In the genomic region with DNA sequence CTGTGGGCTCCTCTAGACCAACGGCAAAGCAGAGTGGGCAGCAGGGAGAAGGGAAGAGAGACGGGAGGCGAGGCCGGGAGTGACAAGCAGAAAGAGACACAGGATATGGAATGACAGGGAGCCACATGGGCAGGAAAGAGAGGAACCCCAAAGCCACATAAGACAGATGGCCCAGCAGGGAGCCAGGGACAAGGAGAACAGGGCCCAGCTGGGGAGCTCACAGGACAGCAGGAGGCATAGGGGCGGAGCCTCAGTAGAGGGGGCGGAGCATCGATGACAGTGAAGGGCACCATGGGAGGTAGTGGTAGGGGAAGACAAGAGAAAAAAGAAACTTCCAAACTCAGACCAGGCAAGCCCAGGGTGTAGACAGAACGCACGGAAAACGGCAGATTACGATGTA, we compare ENCODE assay signal across 7 mouse cellular contexts. TPM values are rescaled to one million over a fixed set of nuclear protein-coding genes. Genes with fewer than 3 reads are reported as not detected.
A peak's percentile ranks its signal among the peaks of the same experiment; 100 is the strongest.
DNase-seq lines count a peak whose midpoint lies in the region; ATAC-seq and TF ChIP-seq lines count a peak whose summit lies in the region.

No protein-coding gene starts in this region.

- no peak overlapping the region for H3K9ac ChIP-seq in forebrain, postnatal 0 days
- H3K9ac ChIP-seq in liver, embryonic 15.5 days: no peak overlapping the region

- no peak for TF ChIP-seq CTCF in forebrain, postnatal 0 days (IDR thresholded peaks at IDR 0.05; ENCODE audit: low read depth)

- peak; percentile 19; the same call in 1 of the 2 replicates for ATAC-seq in forebrain, postnatal 0 days
- ATAC-seq in liver, embryonic 15.5 days (ENCODE audit: insufficient read depth): no peak
- no peak for ATAC-seq in inflammation-experienced regulatory T-cells, adult 6 months

- peak; percentile 50 to 63 for DNase-seq in kidney, postnatal 4 days
- DNase-seq in kidney, adult 8-10 months: no peak
- peak; percentile 35 for DNase-seq in c-Kit-positive CD71-positive TER-119-negative erythroid progenitor cells, embryonic 14.5 days (ENCODE audit: low read depth)
- no peak for DNase-seq in forebrain, postnatal 0 days
- DNase-seq in right cerebral cortex, postnatal 36 days (ENCODE audit: low spot score in 2 of 2): no peak

- 47% methylated on average over 11 of the region's 11 CpGs for whole genome bisulfite sequencing in forebrain, postnatal 0 days
- 34% methylated on average over 11 of the region's 11 CpGs for WGBS in liver, embryonic 15.5 days (ENCODE audit: insufficient replicate concordance)

- H3K36me3 ChIP-seq in forebrain, postnatal 0 days (ENCODE audit: insufficient read depth): no peaks in the 10 kb centered on the region
- no peaks in the 10 kb centered on the region for H3K36me3 ChIP-seq in liver, embryonic 15.5 days (replicated peaks)

- H3K4me1 ChIP-seq in forebrain, postnatal 0 days (ENCODE audit: insufficient read depth): no peaks in the 10 kb centered on the region
- H3K4me1 ChIP-seq in liver, embryonic 15.5 days (replicated peaks): peaks cover 34% of the 10 kb centered on the region

- H3K27ac ChIP-seq in forebrain, postnatal 0 days (ENCODE audit: low read depth, low read length): 0 out of 2 replicates have a peak overlapping the region, but pooled peaks have one; percentile 22
- H3K27ac ChIP-seq in liver, embryonic 15.5 days (replicated peaks): peak overlapping the region; percentile 64

- no peaks in the 10 kb centered on the region for H3K27me3 ChIP-seq in forebrain, postnatal 0 days (ENCODE audit: insufficient read depth, low read length)
- no peaks in the 10 kb centered on the region for H3K27me3 ChIP-seq in liver, embryonic 15.5 days

- no peaks in the 10 kb centered on the region for H3K9me3 ChIP-seq in forebrain, postnatal 0 days (ENCODE audit: low read length)
- no peaks in the 10 kb centered on the region for H3K9me3 ChIP-seq in liver, embryonic 15.5 days (replicated peaks)

- H3K4me2 ChIP-seq in forebrain, postnatal 0 days (ENCODE audit: low read depth): no peak overlapping the region
- peak overlapping the region; percentile 46 for H3K4me2 ChIP-seq in liver, embryonic 15.5 days

- no peak overlapping the region for H3K4me3 ChIP-seq in forebrain, postnatal 0 days (ENCODE audit: low read depth, low read length)
- no peak overlapping the region for H3K4me3 ChIP-seq in liver, embryonic 15.5 days (replicated peaks)

RNA-seq across cellular contexts. Expression of a gene that starts 55.6 kb away (rescaled TPM):
- 9.2 and 10.9 TPM in 2 replicates for total RNA-seq in forebrain, postnatal 0 days (2014; rRNA removed)
- 2.7 and 3.3 TPM in 2 replicates for polyA plus RNA-seq in forebrain, postnatal 0 days (2015; fragmentation: Nextera tagmentation; extraction: Ambion mirVana)
- 2.0 and 2.8 TPM in 2 replicates for polyA plus RNA-seq in liver, embryonic 15.5 days (2015; fragmentation: Nextera tagmentation; extraction: Ambion mirVana)
- 1 to 10 TPM; 1.4 to 3.2 (median 1.4) TPM for polyA plus RNA-seq in inflammation-experienced regulatory T-cells, adult 6 months (2017; shearing (Covaris generic))

Comparison
In these comparisons a context has a peak if more than half of its experiments do, and no peak if none do; other contexts are left out.
1. DNase-seq: peak in kidney, postnatal 4 days (2 of 2) and c-Kit-positive CD71-positive TER-119-negative erythroid progenitor cells, embryonic 14.5 days (single experiment); none in kidney, adult 8-10 months (0 of 2), forebrain, postnatal 0 days (single experiment) and right cerebral cortex, postnatal 36 days (0 of 2).